Mouse (Mus musculus): Measurements from ENCODE around the gene Zfp174. TPM values are rescaled to one million over a fixed set of nuclear protein-coding genes. Genes with fewer than 3 reads are reported as not detected.

Gene Zfp174
- polyA plus RNA-seq, 2 experiments = 1.8 to 2.7 TPM

DNA sequence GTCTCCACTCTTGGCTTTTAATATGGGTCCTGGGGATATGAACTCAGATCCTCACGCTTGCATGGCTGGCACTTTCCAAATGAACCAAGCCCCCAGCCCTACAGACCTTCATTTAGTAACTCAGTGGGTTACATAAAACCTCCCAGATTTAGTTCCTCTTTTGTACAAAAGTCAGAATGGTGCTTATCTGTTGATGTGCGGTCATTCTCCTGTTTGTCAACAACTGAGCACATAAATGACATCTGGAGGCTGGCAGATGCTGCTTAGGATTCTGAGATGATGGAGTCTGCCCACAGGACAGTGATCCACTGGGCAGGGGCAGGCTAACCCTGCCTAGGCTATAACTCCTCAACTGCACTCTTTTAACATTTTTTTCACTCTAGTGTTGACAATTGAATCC, 17.3 kb upstream of the Zfp174 start:
- Histone ChIP-seq H3K36me3 (ENCODE audit: control insufficient read depth, insufficient read depth, low read length) (no peaks in the 10 kb centered on the region), H3K27me3 (ENCODE audit: control insufficient read depth, insufficient read depth, low read length) (no peaks in the 10 kb centered on the region), H3K4me2 (replicated peaks; ENCODE audit: low read depth, low read length, severe bottlenecking) (no peak overlapping the region), H3K9me3 (ENCODE audit: control insufficient read depth, low read length) (no peaks in the 10 kb centered on the region), H3K4me1 (ENCODE audit: control insufficient read depth, insufficient read depth, low read length) (no peaks in the 10 kb centered on the region), H3K9ac (ENCODE audit: low read depth, low read length, severe bottlenecking) (no peak overlapping the region), H3K27ac (replicated peaks; ENCODE audit: low read depth, low read length) (no peak overlapping the region), H3K4me3 (replicated peaks; ENCODE audit: low read length) (no peak overlapping the region)
- ATAC-seq (ENCODE audit: low FRiP score, low read depth) (no peak), DNase-seq (ENCODE audit: low spot score) (no peak)
- 84% methylated on average over 2 of the region's 2 CpGs for WGBS
- no peak for TF ChIP-seq POLR2A (IDR thresholded peaks at IDR 0.05; ENCODE audit: borderline replicate concordance, extremely low read depth, insufficient read depth, insufficient read length)

DNA sequence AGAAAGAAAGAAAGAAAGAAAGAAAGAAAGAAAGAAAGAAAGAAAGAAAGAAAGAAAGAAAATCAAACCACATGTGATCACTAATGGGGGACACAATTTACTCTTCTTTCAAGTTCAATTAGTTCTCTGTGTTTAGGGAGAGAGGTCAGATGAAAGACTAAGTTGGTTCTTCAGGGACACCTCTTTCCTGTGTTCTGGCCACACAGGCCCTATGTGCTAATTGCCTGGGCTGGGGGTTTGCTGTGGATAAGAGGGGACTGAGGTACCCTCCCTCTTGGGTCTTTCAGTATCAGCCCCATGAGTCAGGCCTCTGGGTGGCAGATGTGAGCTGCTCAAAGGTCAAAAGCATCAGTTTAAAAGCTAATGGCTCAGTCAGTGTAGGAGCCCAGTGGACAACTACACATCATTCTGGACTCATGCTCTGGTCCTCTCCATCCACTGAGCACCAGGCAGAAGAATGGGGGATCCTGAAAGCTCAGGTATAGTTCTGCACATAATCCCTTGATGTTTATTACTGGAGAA, 16.4 kb upstream of the Zfp174 start, which contains the start of gene Olfr15:
Gene Olfr15, plus strand, starts transcription at position 291 of the 522 bp plus-strand sequence.
- Histone ChIP-seq H3K4me2 (replicated peaks; ENCODE audit: low read depth, low read length, severe bottlenecking) (no peak within 1 kb of the TSS), H3K4me1 (ENCODE audit: control insufficient read depth, insufficient read depth, low read length) (no peaks in the 10 kb centered on the region), H3K27me3 (ENCODE audit: control insufficient read depth, insufficient read depth, low read length) (no peaks in the 10 kb centered on the region), H3K9me3 (ENCODE audit: control insufficient read depth, low read length) (no peaks in the 10 kb centered on the region), H3K9ac (ENCODE audit: low read depth, low read length, severe bottlenecking) (no peak within 1 kb of the TSS), H3K4me3 (replicated peaks; ENCODE audit: low read length) (no peak within 1 kb of the TSS), H3K27ac (replicated peaks; ENCODE audit: low read depth, low read length) (no peak within 1 kb of the TSS), H3K36me3 (ENCODE audit: control insufficient read depth, insufficient read depth, low read length) (no peaks in the 10 kb centered on the region)
- DNase-seq (ENCODE audit: low spot score) = no peak
- ATAC-seq (ENCODE audit: low FRiP score, low read depth) = no peak
- TF ChIP-seq POLR2A (IDR thresholded peaks at IDR 0.05; ENCODE audit: borderline replicate concordance, extremely low read depth, insufficient read depth, insufficient read length) = no peak

DNA sequence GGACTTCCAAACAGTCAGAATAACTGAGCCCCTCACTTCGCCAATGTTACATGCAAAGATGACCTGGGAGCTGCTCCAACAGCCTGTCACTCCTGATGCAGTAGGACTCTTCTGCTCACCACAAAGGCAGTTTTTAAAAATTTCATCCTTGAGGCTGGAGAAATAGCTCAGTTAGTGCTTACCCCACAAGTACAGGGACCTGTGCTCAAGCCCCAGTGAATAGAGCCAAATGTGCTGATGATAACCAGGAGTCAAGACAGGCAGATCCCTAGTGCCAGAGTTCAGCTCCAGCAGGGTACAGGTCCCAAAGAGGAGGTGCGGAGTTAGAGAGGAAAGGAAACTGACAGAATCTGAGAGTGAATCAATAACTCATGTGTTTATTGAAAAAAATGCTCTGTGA, 11.6 kb upstream of the Zfp174 start:
- no peak for DNase-seq (ENCODE audit: low spot score)
- no peak for TF ChIP-seq POLR2A (IDR thresholded peaks at IDR 0.05; ENCODE audit: borderline replicate concordance, extremely low read depth, insufficient read depth, insufficient read length)
- Histone ChIP-seq H3K36me3 (ENCODE audit: control insufficient read depth, insufficient read depth, low read length) (no peaks in the 10 kb centered on the region), H3K9ac (ENCODE audit: low read depth, low read length, severe bottlenecking) (no peak overlapping the region), H3K4me3 (replicated peaks; ENCODE audit: low read length) (no peak overlapping the region), H3K4me2 (replicated peaks; ENCODE audit: low read depth, low read length, severe bottlenecking) (no peak overlapping the region), H3K27me3 (ENCODE audit: control insufficient read depth, insufficient read depth, low read length) (no peaks in the 10 kb centered on the region), H3K27ac (replicated peaks; ENCODE audit: low read depth, low read length) (no peak overlapping the region), H3K9me3 (ENCODE audit: control insufficient read depth, low read length) (no peaks in the 10 kb centered on the region), H3K4me1 (ENCODE audit: control insufficient read depth, insufficient read depth, low read length) (no peaks in the 10 kb centered on the region)
- ATAC-seq (ENCODE audit: low FRiP score, low read depth) = no peak
- WGBS = 77% methylated on average over 2 of the region's 2 CpGs

DNA sequence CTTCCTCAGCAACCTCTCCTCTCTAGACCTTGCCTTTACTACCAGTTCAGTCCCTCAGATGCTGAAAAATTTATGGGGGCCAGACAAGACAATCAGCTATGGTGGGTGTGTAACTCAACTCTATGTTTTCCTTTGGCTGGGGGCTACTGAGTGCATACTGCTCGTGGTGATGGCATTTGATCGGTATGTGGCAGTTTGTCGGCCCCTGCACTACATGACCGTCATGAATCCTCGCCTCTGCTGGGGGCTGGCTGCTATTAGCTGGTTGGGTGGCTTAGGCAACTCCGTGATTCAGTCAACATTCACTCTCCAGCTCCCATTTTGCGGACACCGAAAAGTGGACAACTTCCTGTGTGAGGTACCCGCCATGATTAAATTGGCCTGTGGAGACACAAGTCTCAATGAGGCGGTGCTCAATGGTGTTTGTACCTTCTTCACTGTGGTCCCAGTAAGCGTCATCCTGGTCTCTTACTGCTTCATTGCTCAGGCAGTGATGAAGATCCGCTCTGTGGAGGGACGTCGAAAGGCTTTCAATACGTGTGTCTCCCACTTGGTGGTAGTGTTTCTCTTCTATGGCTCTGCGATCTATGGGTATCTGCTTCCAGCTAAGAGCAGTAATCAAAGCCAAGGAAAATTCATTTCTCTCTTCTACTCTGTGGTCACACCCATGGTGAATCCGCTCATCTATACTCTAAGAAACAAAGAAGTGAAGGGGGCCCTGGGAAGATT, 7.7 kb upstream of the Zfp174 start:
- no peak for ATAC-seq (ENCODE audit: low FRiP score, low read depth)
- Histone ChIP-seq H3K36me3 (ENCODE audit: control insufficient read depth, insufficient read depth, low read length) (no peaks in the 10 kb centered on the region), H3K4me2 (replicated peaks; ENCODE audit: low read depth, low read length, severe bottlenecking) (no peak overlapping the region), H3K9me3 (ENCODE audit: control insufficient read depth, low read length) (no peaks in the 10 kb centered on the region), H3K4me1 (ENCODE audit: control insufficient read depth, insufficient read depth, low read length) (no peaks in the 10 kb centered on the region), H3K27ac (replicated peaks; ENCODE audit: low read depth, low read length) (no peak overlapping the region), H3K9ac (ENCODE audit: low read depth, low read length, severe bottlenecking) (no peak overlapping the region), H3K4me3 (replicated peaks; ENCODE audit: low read length) (no peak overlapping the region), H3K27me3 (ENCODE audit: control insufficient read depth, insufficient read depth, low read length) (no peaks in the 10 kb centered on the region)
- no peak for TF ChIP-seq POLR2A (IDR thresholded peaks at IDR 0.05; ENCODE audit: borderline replicate concordance, extremely low read depth, insufficient read depth, insufficient read length)
- peak; percentile 38 for DNase-seq (ENCODE audit: low spot score)
- 56% methylated on average over 17 of the region's 17 CpGs for WGBS

DNA sequence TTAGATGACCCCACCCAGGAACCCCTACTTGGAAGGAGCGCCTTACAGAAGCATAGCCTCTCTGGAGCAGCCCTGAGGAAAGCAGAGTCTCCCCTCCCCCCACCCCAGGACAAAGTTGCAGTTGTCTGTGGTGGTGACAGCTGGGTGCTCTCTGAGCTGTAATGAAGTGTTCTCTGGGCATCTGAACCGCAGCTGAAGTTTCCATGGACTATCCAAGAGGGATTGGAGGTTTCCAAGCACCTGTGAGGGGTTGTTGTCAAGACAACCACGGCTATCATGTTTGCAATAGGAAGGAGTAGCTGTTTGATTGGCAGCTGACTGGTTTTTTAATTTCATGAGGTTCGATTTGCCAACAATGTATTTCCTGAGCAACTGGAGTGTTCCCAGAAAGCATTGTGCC, 4.1 kb upstream of the Zfp174 start:
- 38% methylated on average over 4 of the region's 4 CpGs for WGBS
- DNase-seq (ENCODE audit: low spot score) = peak; percentile 38
- peaks cover 6% of the 10 kb centered on the region for H3K4me1 ChIP-seq (ENCODE audit: control insufficient read depth, insufficient read depth, low read length)

More for the DNA sequence above, 4.1 kb upstream of the Zfp174 start:
- H3K4me2 ChIP-seq (replicated peaks; ENCODE audit: low read depth, low read length, severe bottlenecking) = no peak overlapping the region
- TF ChIP-seq POLR2A (IDR thresholded peaks at IDR 0.05; ENCODE audit: borderline replicate concordance, extremely low read depth, insufficient read depth, insufficient read length) = no peak
- H3K27ac ChIP-seq (replicated peaks; ENCODE audit: low read depth, low read length) = no peak overlapping the region
- H3K36me3 ChIP-seq (ENCODE audit: control insufficient read depth, insufficient read depth, low read length) = no peaks in the 10 kb centered on the region
- H3K9ac ChIP-seq (ENCODE audit: low read depth, low read length, severe bottlenecking) = no peak overlapping the region
- ATAC-seq (ENCODE audit: low FRiP score, low read depth) = 0 out of 2 replicates have a peak, but pooled peaks have one; percentile 21
- no peaks in the 10 kb centered on the region for H3K9me3 ChIP-seq (ENCODE audit: control insufficient read depth, low read length)
- no peak overlapping the region for H3K4me3 ChIP-seq (replicated peaks; ENCODE audit: low read length)
- H3K27me3 ChIP-seq (ENCODE audit: control insufficient read depth, insufficient read depth, low read length) = no peaks in the 10 kb centered on the region
